Mouse (Mus musculus) midbrain, embryonic 16.5 days (tissue): ENCODE results near the gene Ndufb8. TPM values are rescaled to one million over a fixed set of nuclear protein-coding genes. Genes with fewer than 3 reads are reported as not detected.

ENCODE experiments used
- ATAC-seq: fragments of 200-750 bp; cut with Nextera tagmentation; 2 replicates; pipeline ENCODE4 v1.8.0; 2017; ENCODE audit warnings: moderate TSS enrichment
- H3K27ac ChIP-seq: fragments of 300-500 bp; sonication (generic); 2 replicates; pipeline ENCODE4 v1.5.1; 2014; ENCODE audit warnings: mild to moderate bottlenecking, low read length, mixed read lengths
- H3K27me3 ChIP-seq: fragments of 300-500 bp; sonication (generic); 2 replicates; pipeline ENCODE4 v1.6.1; 2014; ENCODE audit warnings: low read depth, low read length, mixed read lengths; ENCODE audit not compliant: control insufficient read depth, insufficient read depth
- H3K36me3 ChIP-seq: fragments of 300-500 bp; sonication (generic); 2 replicates; pipeline ENCODE4 v1.6.1; 2014; ENCODE audit warnings: mild to moderate bottlenecking, low read length, moderate library complexity, mixed read lengths; ENCODE audit not compliant: control insufficient read depth, insufficient read depth
- H3K4me1 ChIP-seq: fragments of 300-500 bp; sonication (generic); 2 replicates; pipeline ENCODE4 v1.6.1; 2014; ENCODE audit warnings: mild to moderate bottlenecking, low read length, mixed read lengths; ENCODE audit not compliant: control insufficient read depth, insufficient read depth
- H3K4me2 ChIP-seq: fragments of 300-500 bp; sonication (generic); 2 replicates; pipeline ENCODE4 v1.6.1; 2014; ENCODE audit warnings: mild to moderate bottlenecking, low read length, mixed read lengths
- H3K4me3 ChIP-seq: fragments of 300-500 bp; sonication (generic); 2 replicates; pipeline ENCODE4 v1.5.1; 2014; ENCODE audit warnings: low read depth, mild to moderate bottlenecking, low read length, moderate library complexity, mixed read lengths
- H3K9ac ChIP-seq: fragments of 300-500 bp; sonication (generic); 2 replicates; pipeline ENCODE4 v1.6.1; 2014; ENCODE audit warnings: low read depth, low read length, mixed read lengths
- H3K9me3 ChIP-seq: fragments of 300-500 bp; sonication (generic); replicated peaks from 2 replicates; pipeline ENCODE4 v1.6.1; 2014; ENCODE audit warnings: mild to moderate bottlenecking, low read length, mixed read lengths; ENCODE audit not compliant: control insufficient read depth, poor library complexity, severe bottlenecking
- WGBS: fragments of 180-500 bp; shearing (Covaris S2); extraction: QIAGEN DNeasy Blood & Tissue Kit; methylation state at CpG from one replicate; pipeline ENCODE4 v1.1.7; 2014; 5-methylcytosine and 5-hydroxymethylcytosine counted together
- polyA plus RNA-seq: library from polyadenylated mRNA; unstranded; fragments of >200 nt; fragmentation: Nextera tagmentation; extraction: Ambion mirVana; gene quantifications from 2 replicates; pipeline ENCODE4 v1.2.1, GENCODE M21; 2015

Gene Ndufb8
- polyA plus RNA-seq, 1 experiment from 2014 or later: 615 TPM

GRCm38 (mm10) chr19:44514521-44515451, 40.5 kb downstream of the Ndufb8 start:
- peaks cover 15% of the 10 kb centered on the region for H3K4me1 ChIP-seq
- ATAC-seq: peak; percentile 79
- no peak overlapping the region for H3K27ac ChIP-seq

GRCm38 (mm10) chr19:44513921-44514482, 41.2 kb downstream of the Ndufb8 start:
- H3K36me3 ChIP-seq: no peaks in the 10 kb centered on the region
- ATAC-seq: no peak
- H3K4me2 ChIP-seq: no peak overlapping the region
- H3K27me3 ChIP-seq: peaks cover 91% of the 10 kb centered on the region
- H3K27ac ChIP-seq: no peak overlapping the region
- H3K4me1 ChIP-seq: peaks cover 15% of the 10 kb centered on the region
- no peak overlapping the region for H3K9ac ChIP-seq
- H3K4me3 ChIP-seq: no peak overlapping the region
- 7% methylated on average over 7 of the region's 7 CpGs for WGBS
- H3K9me3 ChIP-seq: no peaks in the 10 kb centered on the region

More at GRCm38 (mm10) chr19:44514521-44515451, 40.5 kb downstream of the Ndufb8 start:
- H3K4me2 ChIP-seq: no peak overlapping the region
- no peak overlapping the region for H3K4me3 ChIP-seq
- no peaks in the 10 kb centered on the region for H3K9me3 ChIP-seq
- H3K27me3 ChIP-seq: peaks cover 91% of the 10 kb centered on the region
- WGBS: 4% methylated on average over 14 of the region's 14 CpGs
- H3K9ac ChIP-seq: no peak overlapping the region
- H3K36me3 ChIP-seq: no peaks in the 10 kb centered on the region

GRCm38 (mm10) chr19:44513054-44513833, 42.0 kb downstream of the Ndufb8 start:
- ATAC-seq: no peak
- Histone ChIP-seq H3K9me3 (no peaks in the 10 kb centered on the region), H3K9ac (no peak overlapping the region), H3K36me3 (no peaks in the 10 kb centered on the region), H3K27ac (no peak overlapping the region), H3K27me3 (peaks cover 89% of the 10 kb centered on the region), H3K4me1 (peaks cover 15% of the 10 kb centered on the region), H3K4me2 (no peak overlapping the region), H3K4me3 (no peak overlapping the region)
- 7% methylated on average over 11 of the region's 11 CpGs for WGBS

GRCm38 (mm10) chr19:44512601-44513000, 42.6 kb downstream of the Ndufb8 start:
- 15% methylated on average over 5 of the region's 5 CpGs for WGBS
- ATAC-seq: no peak
- Histone ChIP-seq H3K27ac (no peak overlapping the region), H3K9ac (no peak overlapping the region), H3K27me3 (peaks cover 88% of the 10 kb centered on the region), H3K4me3 (no peak overlapping the region), H3K9me3 (no peaks in the 10 kb centered on the region), H3K4me2 (no peak overlapping the region), H3K4me1 (peaks cover 15% of the 10 kb centered on the region), H3K36me3 (no peaks in the 10 kb centered on the region)

GRCm38 (mm10) chr19:44511451-44512231, 43.6 kb downstream of the Ndufb8 start:
- Histone ChIP-seq H3K4me3 (peak overlapping the region; percentile 47), H3K27me3 (peaks cover 88% of the 10 kb centered on the region), H3K9me3 (no peaks in the 10 kb centered on the region), H3K9ac (peak overlapping the region; percentile 60), H3K36me3 (no peaks in the 10 kb centered on the region), H3K4me1 (peaks cover 15% of the 10 kb centered on the region), H3K27ac (no peak overlapping the region), H3K4me2 (peak overlapping the region; percentile 87)
- 2% methylated on average over 58 of the region's 66 CpGs for WGBS
- ATAC-seq: no peak

GRCm38 (mm10) chr19:44510534-44511175, 44.6 kb downstream of the Ndufb8 start:
- Histone ChIP-seq H3K4me1 (peaks cover 15% of the 10 kb centered on the region), H3K27me3 (peaks cover 86% of the 10 kb centered on the region), H3K9ac (no peak overlapping the region), H3K4me3 (peak overlapping the region; percentile 47; the same call in 1 of the 2 replicates), H3K27ac (no peak overlapping the region), H3K4me2 (peak overlapping the region; percentile 87), H3K9me3 (no peaks in the 10 kb centered on the region), H3K36me3 (no peaks in the 10 kb centered on the region)
- ATAC-seq: no peak
- 4% methylated on average over 12 of the region's 12 CpGs for WGBS

- 78% methylated on average over 4 of the region's 4 CpGs for WGBS
- ATAC-seq: no peak
- Histone ChIP-seq H3K4me2 (no peak overlapping the region), H3K27me3 (peaks cover 80% of the 10 kb centered on the region), H3K4me3 (no peak overlapping the region), H3K9ac (no peak overlapping the region), H3K9me3 (no peaks in the 10 kb centered on the region), H3K27ac (no peak overlapping the region), H3K36me3 (no peaks in the 10 kb centered on the region), H3K4me1 (no peaks in the 10 kb centered on the region)
Measured at GRCm38 (mm10) chr19:44502741-44503140, 52.5 kb downstream of the Ndufb8 start.

- WGBS: 83% methylated on average over 6 of the region's 6 CpGs
- no peak for ATAC-seq
- H3K36me3 ChIP-seq: no peaks in the 10 kb centered on the region
- no peak overlapping the region for H3K27ac ChIP-seq
- H3K4me1 ChIP-seq: no peaks in the 10 kb centered on the region
- peaks cover 80% of the 10 kb centered on the region for H3K27me3 ChIP-seq
- no peak overlapping the region for H3K4me2 ChIP-seq
- no peak overlapping the region for H3K4me3 ChIP-seq
- no peaks in the 10 kb centered on the region for H3K9me3 ChIP-seq
- H3K9ac ChIP-seq: no peak overlapping the region
Measured at GRCm38 (mm10) chr19:44501925-44502324, 53.3 kb downstream of the Ndufb8 start.
